Mouse (Mus musculus) MEL (cell line): ENCODE measurements around the gene Tsc22d3.

ENCODE experiments used
- GATA1 ChIP-seq: IDR thresholded peaks from 2 replicates; pipeline ENCODE4 v1.6.1; 2011; ENCODE audit warnings: low read depth, low read length, improper control_type of control experiment
- POLR2A ChIP-seq, 2 experiments: IDR thresholded peaks; 2 replicates each; pipeline ENCODE4 v1.6.1; 2011 to 2012; ENCODE audit warnings: low read length in 2 of 2, mild to moderate bottlenecking in 2 of 2, control low read depth in 1 of 2, improper control_type of control experiment in 1 of 2, low read depth in 1 of 2, moderate library complexity in 1 of 2; ENCODE audit not compliant: control insufficient read depth in 1 of 2, insufficient read depth in 1 of 2, poor library complexity in 1 of 2
- SMC3 ChIP-seq: IDR thresholded peaks from 2 replicates; pipeline ENCODE4 v1.6.1; 2011; ENCODE audit warnings: low read depth, low read length, improper control_type of control experiment
- ZMIZ1 ChIP-seq: IDR thresholded peaks from 2 replicates; pipeline ENCODE4 v1.6.1; 2012; ENCODE audit warnings: low read depth, mild to moderate bottlenecking, inconsistent platforms, low read length, improper control_type of control experiment, moderate library complexity

GRCm38 (mm10) chrX:140525604-140526252, 74.7 kb downstream of the Tsc22d3 start:
- no peak for TF ChIP-seq GATA1
- TF ChIP-seq POLR2A (IDR thresholded peaks at IDR 0.05; ENCODE audit: control insufficient read depth in 1 of 2, insufficient read depth in 1 of 2, low read depth in 1 of 2, low read length in 2 of 2, poor library complexity in 1 of 2) = no peak
- no peak for TF ChIP-seq ZMIZ1
- TF ChIP-seq SMC3 = no peak
